Mouse (Mus musculus): Measurements from ENCODE around the gene Psmc3ip.

Psmc3ip gene

DNA sequence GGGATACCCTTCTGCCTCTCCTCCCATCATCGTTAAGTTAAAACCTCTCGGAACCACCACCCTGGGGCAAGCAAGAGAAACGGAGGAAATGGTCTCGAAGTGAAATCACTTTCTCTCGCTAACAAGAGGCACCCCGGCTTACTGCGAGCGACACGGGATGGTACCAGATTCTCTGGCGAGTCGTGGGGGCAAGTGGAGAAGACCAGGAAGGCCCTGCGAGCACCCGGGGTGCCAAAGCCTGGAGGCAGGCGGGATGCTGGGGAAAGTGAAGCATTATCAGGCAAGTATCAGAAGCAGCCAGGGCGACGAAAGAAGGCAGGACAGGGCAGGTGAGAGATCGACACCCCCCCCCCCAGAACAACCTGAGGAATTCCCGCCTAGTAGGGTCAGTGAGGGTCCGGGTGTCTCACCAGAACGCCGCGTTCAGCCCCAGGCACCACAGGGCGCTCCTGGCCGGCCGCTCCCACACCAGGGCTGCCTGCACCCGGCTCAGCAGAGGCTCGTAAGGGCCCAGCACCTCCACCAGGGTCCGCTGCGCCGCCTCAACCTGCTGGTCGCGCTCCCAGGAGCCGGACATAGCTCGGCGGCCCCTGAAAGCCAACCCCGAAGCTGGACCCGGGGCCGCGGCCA, 24.0 kb upstream of the Psmc3ip start:
- no peak for DNase-seq (ENCODE audit: low spot score in 2 of 2)

DNA sequence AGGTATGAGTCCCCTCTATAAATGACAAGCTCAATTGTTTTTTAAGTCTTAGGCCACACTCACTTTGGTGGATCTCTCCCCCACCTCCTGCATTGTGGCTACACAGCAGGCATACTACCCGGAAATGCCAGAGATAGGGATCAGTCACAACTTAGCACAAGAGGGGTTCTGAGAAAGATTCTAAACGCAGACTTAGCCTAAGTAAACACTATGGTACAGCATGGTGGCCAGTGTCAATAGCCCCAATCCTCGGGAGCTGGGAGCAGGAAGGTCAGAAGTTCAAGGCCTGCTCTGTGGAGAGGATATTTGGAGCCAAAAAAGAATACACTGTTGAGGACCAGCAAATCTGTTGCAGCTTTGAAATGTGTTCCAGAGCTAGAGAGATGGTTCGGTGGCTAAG, 22.9 kb upstream of the Psmc3ip start:
- DNase-seq (ENCODE audit: low spot score in 2 of 2), result no peak

GRCm38 (mm10) chr11:101115564-101115963, 20.3 kb upstream of the Psmc3ip start:
- no peak for DNase-seq (ENCODE audit: low spot score in 2 of 2)

DNA sequence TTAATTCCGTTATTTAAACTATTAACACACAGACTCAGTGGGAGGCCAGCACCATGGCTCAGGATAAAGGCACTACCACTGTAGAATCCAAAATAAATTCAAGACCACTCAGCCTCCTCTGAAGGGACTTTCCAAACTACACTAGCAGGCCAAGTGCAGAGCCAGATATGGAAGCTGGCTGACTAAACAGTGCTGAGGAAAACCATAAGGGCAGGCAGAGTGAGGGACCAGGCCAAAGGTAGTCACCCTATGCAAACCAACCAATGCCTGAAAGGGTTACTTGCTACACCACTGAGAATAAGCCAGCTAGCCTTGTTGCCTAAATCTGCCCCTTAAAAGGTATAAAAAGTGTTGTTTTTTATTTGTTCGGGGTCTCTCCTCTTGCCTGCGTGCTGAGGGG, 16.9 kb upstream of the Psmc3ip start:
- no peak for DNase-seq (ENCODE audit: low spot score in 2 of 2)

DNA sequence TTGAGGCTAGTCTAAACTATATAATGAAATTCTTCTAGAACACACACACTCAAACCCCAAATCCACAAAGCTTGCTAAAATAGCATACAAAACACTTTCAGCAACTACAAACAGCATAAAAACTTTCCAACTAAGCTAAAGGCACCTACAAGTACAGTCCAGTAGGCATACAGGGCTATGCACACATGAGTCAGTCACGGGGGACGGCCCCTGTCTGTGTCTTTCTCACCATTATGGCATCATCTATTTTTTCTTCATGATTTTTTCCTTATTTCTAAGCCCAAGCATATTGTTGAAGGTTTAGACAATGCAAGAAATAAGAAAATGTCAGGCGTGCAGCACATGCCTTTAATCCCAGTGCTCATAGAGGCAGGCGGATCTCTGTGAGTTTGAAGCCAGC, 15.9 kb upstream of the Psmc3ip start:
- no peak for DNase-seq (ENCODE audit: low spot score in 2 of 2)

GRCm38 (mm10) chr11:101110708-101111107, 15.5 kb upstream of the Psmc3ip start:
- no peak for DNase-seq (ENCODE audit: low spot score in 2 of 2)

DNA sequence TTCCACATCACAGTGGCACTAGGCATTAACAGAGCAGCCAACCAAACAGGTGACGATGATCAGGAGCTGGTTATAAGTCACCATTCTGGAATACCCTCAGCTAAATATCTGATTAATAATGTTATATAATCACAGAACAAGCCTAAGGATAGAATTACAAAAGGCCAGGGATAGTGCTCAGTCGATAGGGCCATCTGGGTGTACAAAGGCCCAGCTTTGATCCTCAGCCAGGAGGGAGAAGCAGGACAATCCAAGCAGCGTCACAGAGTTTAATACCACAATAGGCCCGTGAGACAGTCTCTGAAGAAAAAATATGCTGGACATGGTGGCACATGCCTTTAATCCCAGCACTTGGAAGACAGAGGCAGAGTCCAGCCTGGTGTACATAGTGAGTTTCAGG, 14.1 kb upstream of the Psmc3ip start:
- no peak for DNase-seq (ENCODE audit: low spot score in 2 of 2)

GRCm38 (mm10) chr11:101103011-101103410, 7.8 kb upstream of the Psmc3ip start:
- no peak for DNase-seq (ENCODE audit: low spot score in 2 of 2)

DNA sequence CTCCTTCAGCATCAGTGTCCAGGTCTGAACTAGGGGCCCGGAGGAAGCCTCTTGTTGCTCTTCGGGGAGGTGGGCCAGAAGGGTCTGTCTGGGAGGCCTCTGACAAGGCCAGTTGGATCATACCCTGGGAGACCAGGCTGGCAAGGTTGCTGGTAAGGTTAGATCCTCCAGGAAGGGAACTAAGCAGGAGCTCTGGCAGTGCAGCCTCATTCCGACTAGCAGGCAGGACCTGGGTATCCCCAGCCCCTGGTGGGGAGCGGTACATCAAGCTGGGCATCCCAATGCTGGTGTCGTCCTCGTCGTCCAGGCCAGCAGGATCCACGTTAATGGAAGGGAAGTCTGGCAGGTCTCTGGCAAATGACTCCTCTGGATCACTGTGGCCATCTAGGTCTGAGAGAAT, 3.0 kb upstream of the Psmc3ip start:
- no peak for DNase-seq (ENCODE audit: low spot score in 2 of 2)

DNA sequence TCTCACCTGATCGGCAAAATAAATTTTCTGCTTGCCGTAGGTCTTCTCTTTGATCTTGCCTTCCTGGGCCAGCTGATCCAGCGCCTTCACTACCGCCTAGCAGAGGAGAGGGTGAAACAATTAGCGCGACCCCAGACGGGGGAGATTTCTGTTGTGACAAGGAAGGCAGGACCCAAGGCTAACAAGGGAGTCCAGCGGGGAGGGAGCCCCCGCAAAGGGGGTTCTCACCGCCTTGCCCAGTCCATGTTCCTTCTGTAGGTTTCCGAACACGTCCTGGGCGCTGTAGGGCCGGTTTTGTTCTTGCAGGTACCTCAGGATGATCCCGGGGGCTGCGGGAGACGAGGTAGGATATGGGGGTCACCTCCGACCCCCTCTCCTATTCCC, 314 bp downstream of the Psmc3ip start:
- DNase-seq (ENCODE audit: low spot score in 2 of 2), result no peak

DNA sequence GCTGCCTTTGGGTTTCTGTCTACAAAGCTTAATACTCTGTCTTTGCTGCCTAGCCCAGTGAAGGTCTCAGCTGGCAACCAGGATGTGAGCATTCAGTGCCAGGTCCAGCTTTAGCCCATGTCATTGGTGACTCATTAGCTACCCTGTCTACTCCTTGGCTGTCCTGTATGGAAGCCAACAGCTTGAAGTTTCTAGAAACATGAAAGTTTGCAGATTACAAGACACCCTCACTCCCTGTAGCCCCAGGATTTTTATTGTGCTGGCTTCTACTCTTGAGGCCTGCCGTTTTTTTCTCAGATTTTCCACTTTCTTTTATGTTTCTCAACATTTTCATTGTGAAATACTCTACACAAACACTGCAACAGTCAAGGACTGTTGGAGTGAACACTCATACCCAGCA, 5.3 kb downstream of the Psmc3ip start:
- DNase-seq (ENCODE audit: low spot score in 2 of 2), result no peak

DNA sequence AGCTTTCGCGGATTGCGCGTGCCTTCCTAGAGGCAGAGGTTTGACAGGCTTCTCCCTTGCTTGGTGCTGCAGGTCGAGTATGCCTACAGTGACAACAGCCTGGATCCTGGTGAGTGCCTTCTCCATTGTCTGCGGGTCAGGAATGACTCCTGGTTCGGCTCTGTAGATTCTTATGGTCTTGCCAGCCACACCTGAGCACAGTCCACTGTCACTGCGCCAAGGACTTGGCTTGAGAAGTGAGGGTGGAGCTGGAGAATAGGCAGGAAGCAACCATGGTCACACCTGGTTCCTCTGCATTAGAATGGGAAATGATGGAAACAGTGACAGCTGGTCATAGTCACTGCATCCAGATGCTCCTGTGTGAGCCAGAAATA, 7.6 kb downstream of the Psmc3ip start:
- DNase-seq (ENCODE audit: low spot score in 2 of 2), result no peak

DNA sequence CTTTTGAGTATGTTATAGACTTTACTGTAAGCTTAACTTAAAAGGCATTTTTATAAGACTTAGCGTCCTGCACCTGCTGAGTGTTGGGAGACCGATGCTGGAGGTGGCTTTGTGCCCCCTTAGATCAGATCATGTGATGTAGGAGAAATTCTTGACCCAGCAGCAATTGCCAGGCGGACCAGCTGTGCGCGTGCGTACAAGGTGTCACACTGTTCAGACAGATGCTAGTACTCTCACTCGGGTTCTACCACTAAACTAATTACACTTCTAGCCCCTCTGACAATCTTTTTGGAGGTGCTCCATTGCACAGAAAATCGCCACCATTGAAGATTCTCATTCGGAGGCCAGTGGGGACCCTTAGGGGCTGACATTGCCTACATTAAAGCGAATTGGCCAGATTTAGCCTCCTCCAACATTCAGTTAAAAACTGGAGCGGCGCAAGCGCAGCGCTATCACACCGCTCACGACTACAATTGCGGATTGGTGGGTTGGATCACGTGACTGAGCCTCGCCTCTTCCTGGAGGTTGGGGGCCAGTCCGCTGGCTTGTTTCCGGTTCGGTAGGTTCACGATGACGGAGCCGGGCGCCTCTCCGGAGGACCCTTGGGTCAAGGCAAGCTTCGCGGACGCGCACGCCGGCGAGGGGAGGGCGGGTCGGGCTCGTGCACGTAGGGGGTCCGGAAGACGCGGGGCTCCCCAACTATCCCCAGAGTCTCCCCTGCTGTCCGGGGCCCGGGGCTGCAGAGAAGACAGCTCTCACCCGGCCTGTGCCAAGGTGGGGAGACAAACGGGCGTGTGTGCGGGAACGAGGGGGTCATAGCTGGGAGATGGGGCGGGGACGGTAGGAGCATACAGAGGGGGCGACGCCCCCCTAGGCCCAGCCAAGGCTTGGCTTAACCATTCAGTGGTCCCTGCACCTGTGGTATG, 8.2 kb downstream of the Psmc3ip start, which contains the start of gene Mlx:
Gene Mlx (plus strand): TSS at position 522 of the 926 bp plus-strand sequence.
- peak; percentile 86 to 90 for DNase-seq (ENCODE audit: low spot score in 2 of 2)

DNA sequence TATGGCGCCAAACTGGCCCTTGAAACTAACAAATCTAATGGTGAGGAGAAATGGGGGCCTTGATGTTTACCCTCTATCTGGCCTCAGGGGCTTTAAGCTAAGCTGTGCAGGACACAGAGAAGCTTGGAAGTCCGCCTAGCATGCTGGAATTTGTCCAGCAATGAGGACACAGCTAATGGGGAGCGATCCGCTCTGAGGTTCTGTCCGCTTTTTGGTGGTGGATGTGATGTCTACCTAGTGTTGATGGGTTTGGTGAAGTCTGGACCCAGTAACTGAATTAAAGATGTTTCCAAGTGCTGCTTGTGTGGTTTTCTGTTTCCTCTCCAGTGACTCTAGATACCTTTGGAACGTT, 8.9 kb downstream of the Psmc3ip start:
- DNase-seq (ENCODE audit: low spot score in 2 of 2), result peak in 1 of 2 experiments; percentile 8

GRCm38 (mm10) chr11:101085617-101086322, 9.5 kb downstream of the Psmc3ip start:
- DNase-seq (ENCODE audit: low spot score in 2 of 2), result peak in 1 of 2 experiments; percentile 7

GRCm38 (mm10) chr11:101084811-101085210, 10.4 kb downstream of the Psmc3ip start:
- DNase-seq (ENCODE audit: low spot score in 2 of 2), result peak in 1 of 2 experiments; percentile 6

- peak in 1 of 2 experiments; percentile 14 for DNase-seq (ENCODE audit: low spot score in 2 of 2)
These were observed 11.0 kb downstream of the Psmc3ip start for GRCm38 (mm10) chr11:101084246-101084645.

DNA sequence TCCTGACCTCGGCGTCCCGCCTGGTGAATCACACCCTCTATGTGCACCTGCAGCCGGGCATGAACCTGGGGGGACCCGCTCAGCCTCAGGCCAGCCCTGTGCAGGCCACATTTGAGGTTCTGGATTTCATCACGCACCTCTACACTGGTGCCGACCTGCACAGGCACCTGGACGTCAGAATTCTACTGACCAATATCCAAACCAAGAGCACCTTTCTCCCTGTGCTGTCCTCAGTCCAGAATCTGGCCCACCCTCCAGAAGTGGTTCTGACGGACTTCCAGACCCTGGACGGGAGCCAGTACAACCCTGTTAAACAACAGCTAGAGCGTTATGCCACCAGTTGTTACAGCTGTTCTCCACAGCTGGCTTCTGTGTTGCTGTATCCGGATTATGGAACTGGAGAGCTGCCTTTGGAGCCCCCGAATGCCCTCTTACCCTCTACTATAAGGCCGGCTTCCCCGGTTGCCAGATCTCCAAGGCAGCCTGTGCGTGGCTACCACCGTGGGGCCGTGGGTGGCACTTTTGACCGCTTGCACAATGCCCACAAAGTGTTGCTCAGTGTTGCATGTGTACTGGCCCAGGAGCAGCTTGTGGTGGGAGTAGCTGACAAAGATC, 12.0 kb downstream of the Psmc3ip start:
- peak in 1 of 2 experiments; percentile 10 for DNase-seq (ENCODE audit: low spot score in 2 of 2)

GRCm38 (mm10) chr11:101082208-101083082, 12.8 kb downstream of the Psmc3ip start, which contains the start of gene Coasy:
Gene Coasy (plus strand): TSS chr11:101082565.
- peak; percentile 84 to 85 for DNase-seq (ENCODE audit: low spot score in 2 of 2)

DNA sequence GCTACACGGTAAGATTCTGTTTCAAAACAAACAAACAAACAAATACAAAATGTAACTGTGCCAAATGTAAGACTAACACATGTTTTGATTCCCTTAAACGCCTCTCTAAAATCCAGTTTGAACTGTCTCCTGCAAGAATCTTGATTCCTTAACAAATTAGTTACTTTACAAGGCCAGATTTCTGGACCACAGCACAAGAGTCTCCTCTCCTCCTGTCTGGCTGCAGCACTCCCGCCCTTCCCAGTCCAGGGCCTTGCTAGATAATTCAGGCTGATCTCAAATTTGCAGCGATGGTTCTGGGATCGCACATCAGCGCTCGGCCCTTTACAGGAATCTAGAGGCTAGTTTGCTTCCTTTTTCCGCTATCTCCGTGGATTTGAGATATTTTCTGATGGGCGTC, 13.6 kb downstream of the Psmc3ip start:
- no peak for DNase-seq (ENCODE audit: low spot score in 2 of 2)

DNA sequence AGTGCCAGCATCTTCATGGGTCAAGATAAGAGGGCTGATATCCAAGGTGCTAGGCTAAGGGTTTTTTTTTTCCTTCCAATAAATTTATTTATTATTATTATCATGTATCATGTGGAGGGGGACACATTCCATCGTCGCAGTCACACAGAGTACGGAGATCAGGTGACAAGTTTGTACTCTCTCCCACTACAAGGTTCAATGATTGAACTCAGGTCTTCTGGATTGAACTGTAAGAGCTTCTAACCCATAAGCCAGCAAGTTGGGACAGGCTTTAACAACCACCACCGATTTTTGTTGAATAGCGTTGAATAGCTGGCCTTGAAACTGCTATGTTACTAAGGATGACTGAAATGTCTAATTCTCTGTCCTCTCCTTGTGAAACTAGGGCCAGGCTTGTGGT, 14.8 kb downstream of the Psmc3ip start:
- no peak for DNase-seq (ENCODE audit: low spot score in 2 of 2)
